Mouse (Mus musculus): ENCODE data around the gene Sectm1b. TPM values are rescaled to one million over a fixed set of nuclear protein-coding genes. Genes with fewer than 3 reads are reported as not detected.

Sectm1b gene
- polyA plus RNA-seq, 1 experiment: not detected

GRCm38 (mm10) chr11:121042480-121042879, 20.9 kb downstream of the Sectm1b start:
- Histone ChIP-seq H3K4me3 (replicated peaks) (no peak overlapping the region), H3K27me3 (ENCODE audit: control insufficient read depth) (no peaks in the 10 kb centered on the region), H3K9me3 (ENCODE audit: control insufficient read depth, low read length) (no peaks in the 10 kb centered on the region), H3K4me1 (ENCODE audit: control insufficient read depth) (peaks cover 7% of the 10 kb centered on the region), H3K36me3 (ENCODE audit: control insufficient read depth) (no peaks in the 10 kb centered on the region)
- no peak for TF ChIP-seq GATA1 (IDR thresholded peaks at IDR 0.05; ENCODE audit: low read length)
- no peak for TF ChIP-seq TAL1 (IDR thresholded peaks at IDR 0.05; ENCODE audit: low read length)

GRCm38 (mm10) chr11:121041636-121042035, 21.7 kb downstream of the Sectm1b start:
- Histone ChIP-seq H3K27me3 (ENCODE audit: control insufficient read depth) (no peaks in the 10 kb centered on the region), H3K9me3 (ENCODE audit: control insufficient read depth, low read length) (no peaks in the 10 kb centered on the region), H3K4me1 (ENCODE audit: control insufficient read depth) (peaks cover 8% of the 10 kb centered on the region), H3K36me3 (ENCODE audit: control insufficient read depth) (no peaks in the 10 kb centered on the region), H3K4me3 (replicated peaks) (no peak overlapping the region)
- TF ChIP-seq GATA1 (IDR thresholded peaks at IDR 0.05; ENCODE audit: low read length): no peak
- no peak for TF ChIP-seq TAL1 (IDR thresholded peaks at IDR 0.05; ENCODE audit: low read length)

GRCm38 (mm10) chr11:121041212-121041611, 22.2 kb downstream of the Sectm1b start:
- no peak overlapping the region for H3K4me3 ChIP-seq (replicated peaks)
- no peaks in the 10 kb centered on the region for H3K27me3 ChIP-seq (ENCODE audit: control insufficient read depth)
- H3K36me3 ChIP-seq (ENCODE audit: control insufficient read depth): no peaks in the 10 kb centered on the region
- H3K9me3 ChIP-seq (ENCODE audit: control insufficient read depth, low read length): no peaks in the 10 kb centered on the region
- TF ChIP-seq GATA1 (IDR thresholded peaks at IDR 0.05; ENCODE audit: low read length) (no peak), TAL1 (IDR thresholded peaks at IDR 0.05; ENCODE audit: low read length) (no peak)
- peaks cover 8% of the 10 kb centered on the region for H3K4me1 ChIP-seq (ENCODE audit: control insufficient read depth)

- Histone ChIP-seq H3K27me3 (ENCODE audit: control insufficient read depth) (no peaks in the 10 kb centered on the region), H3K4me1 (ENCODE audit: control insufficient read depth) (peaks cover 19% of the 10 kb centered on the region), H3K36me3 (ENCODE audit: control insufficient read depth) (no peaks in the 10 kb centered on the region), H3K4me3 (replicated peaks) (no peak within 1 kb of the TSS), H3K9me3 (ENCODE audit: control insufficient read depth, low read length) (no peaks in the 10 kb centered on the region)
- TF ChIP-seq TAL1 (IDR thresholded peaks at IDR 0.05; ENCODE audit: low read length) (no peak), GATA1 (IDR thresholded peaks at IDR 0.05; ENCODE audit: low read length) (no peak)
These were observed 24.1 kb downstream of the Sectm1b start, which contains the start of gene Cd7 for GRCm38 (mm10) chr11:121039302-121039701. Cd7 (minus strand) TSS chr11:121039418.

GRCm38 (mm10) chr11:121038366-121039240, 24.8 kb downstream of the Sectm1b start:
- H3K27me3 ChIP-seq (ENCODE audit: control insufficient read depth): no peaks in the 10 kb centered on the region
- H3K4me3 ChIP-seq (replicated peaks): no peak overlapping the region
- peaks cover 19% of the 10 kb centered on the region for H3K4me1 ChIP-seq (ENCODE audit: control insufficient read depth)
- H3K36me3 ChIP-seq (ENCODE audit: control insufficient read depth): no peaks in the 10 kb centered on the region
- TF ChIP-seq GATA1 (IDR thresholded peaks at IDR 0.05; ENCODE audit: low read length) (no peak), TAL1 (IDR thresholded peaks at IDR 0.05; ENCODE audit: low read length) (no peak)
- H3K9me3 ChIP-seq (ENCODE audit: control insufficient read depth, low read length): no peaks in the 10 kb centered on the region

- H3K36me3 ChIP-seq (ENCODE audit: control insufficient read depth): no peaks in the 10 kb centered on the region
- peaks cover 2% of the 10 kb centered on the region; the same call in 1 of the 2 replicates for H3K27me3 ChIP-seq (ENCODE audit: control insufficient read depth)
- TF ChIP-seq GATA1 (IDR thresholded peaks at IDR 0.05; ENCODE audit: low read length): no peak
- no peak for TF ChIP-seq TAL1 (IDR thresholded peaks at IDR 0.05; ENCODE audit: low read length)
- H3K9me3 ChIP-seq (ENCODE audit: control insufficient read depth, low read length): no peaks in the 10 kb centered on the region
- peaks cover 13% of the 10 kb centered on the region for H3K4me1 ChIP-seq (ENCODE audit: control insufficient read depth)
- no peak overlapping the region for H3K4me3 ChIP-seq (replicated peaks)
These were observed 30.3 kb downstream of the Sectm1b start for GRCm38 (mm10) chr11:121033118-121033517.

- TF ChIP-seq GATA1 (IDR thresholded peaks at IDR 0.05; ENCODE audit: low read length) (no peak), TAL1 (IDR thresholded peaks at IDR 0.05; ENCODE audit: low read length) (no peak)
- Histone ChIP-seq H3K4me1 (ENCODE audit: control insufficient read depth) (peaks cover 9% of the 10 kb centered on the region), H3K9me3 (ENCODE audit: control insufficient read depth, low read length) (no peaks in the 10 kb centered on the region), H3K27me3 (ENCODE audit: control insufficient read depth) (peaks cover 2% of the 10 kb centered on the region; the same call in 1 of the 2 replicates), H3K4me3 (replicated peaks) (no peak overlapping the region), H3K36me3 (ENCODE audit: control insufficient read depth) (no peaks in the 10 kb centered on the region)
These were observed 36.1 kb downstream of the Sectm1b start for GRCm38 (mm10) chr11:121027259-121027658.

- H3K36me3 ChIP-seq (ENCODE audit: control insufficient read depth): no peaks in the 10 kb centered on the region
- H3K9me3 ChIP-seq (ENCODE audit: control insufficient read depth, low read length): no peaks in the 10 kb centered on the region
- peaks cover 9% of the 10 kb centered on the region for H3K4me1 ChIP-seq (ENCODE audit: control insufficient read depth)
- H3K27me3 ChIP-seq (ENCODE audit: control insufficient read depth): no peaks in the 10 kb centered on the region; the same call in 1 of the 2 replicates
- no peak overlapping the region for H3K4me3 ChIP-seq (replicated peaks)
- TF ChIP-seq TAL1 (IDR thresholded peaks at IDR 0.05; ENCODE audit: low read length) (no peak), GATA1 (IDR thresholded peaks at IDR 0.05; ENCODE audit: low read length) (no peak)
These were observed 39.2 kb downstream of the Sectm1b start for GRCm38 (mm10) chr11:121024163-121024562.

GRCm38 (mm10) chr11:121019501-121019900, 43.9 kb downstream of the Sectm1b start:
- peaks cover 8% of the 10 kb centered on the region for H3K4me1 ChIP-seq (ENCODE audit: control insufficient read depth)
- TF ChIP-seq TAL1 (IDR thresholded peaks at IDR 0.05; ENCODE audit: low read length) (no peak), GATA1 (IDR thresholded peaks at IDR 0.05; ENCODE audit: low read length) (no peak)

More at GRCm38 (mm10) chr11:121019501-121019900, 43.9 kb downstream of the Sectm1b start:
- Histone ChIP-seq H3K36me3 (ENCODE audit: control insufficient read depth) (no peaks in the 10 kb centered on the region), H3K4me3 (replicated peaks) (no peak overlapping the region), H3K9me3 (ENCODE audit: control insufficient read depth, low read length) (no peaks in the 10 kb centered on the region), H3K27me3 (ENCODE audit: control insufficient read depth) (peaks cover 10% of the 10 kb centered on the region)

All from erythroblast, embryonic 14.5 days (primary cell).